Mouse (Mus musculus) kidney, postnatal 10 days (tissue): Measurements from ENCODE around the gene Ftsj1.
A peak's percentile ranks its signal among the peaks of the same experiment; 100 is the strongest.

Source experiments
- DNase-seq: peaks from one replicate; pipeline ENCODE4 v3.0.0; 2021; ENCODE audit warnings: mixed read lengths

Gene Ftsj1

GRCm38 (mm10) chrX:8252334-8253285, at the start of gene Ftsj1:
TSS of gene Ftsj1 (minus strand) at chrX:8252406.
- peak; percentile 88 for DNase-seq

- no peak for DNase-seq
Measured at GRCm38 (mm10) chrX:8288621-8289020, 36.4 kb upstream of the Ftsj1 start.

GRCm38 (mm10) chrX:8274056-8274455, 21.9 kb upstream of the Ftsj1 start:
- DNase-seq = peak; percentile 59

GRCm38 (mm10) chrX:8272000-8272399, 19.8 kb upstream of the Ftsj1 start:
- no peak for DNase-seq

GRCm38 (mm10) chrX:8271083-8271820, 19.0 kb upstream of the Ftsj1 start, which contains the start of gene Slc38a5:
TSS of gene Slc38a5 (plus strand) at chrX:8271133.
- DNase-seq = no peak

GRCm38 (mm10) chrX:8264222-8264621, 12.0 kb upstream of the Ftsj1 start:
- no peak for DNase-seq

GRCm38 (mm10) chrX:8263156-8263804, 11.1 kb upstream of the Ftsj1 start:
- no peak for DNase-seq

- no peak for DNase-seq
Measured at GRCm38 (mm10) chrX:8259478-8259877, 7.3 kb upstream of the Ftsj1 start.

- DNase-seq = no peak
Measured at GRCm38 (mm10) chrX:8255807-8256206, 3.6 kb upstream of the Ftsj1 start.

GRCm38 (mm10) chrX:8253711-8254110, 1.5 kb upstream of the Ftsj1 start:
- peak; percentile 25 for DNase-seq

GRCm38 (mm10) chrX:8251789-8252333, 345 bp downstream of the Ftsj1 start:
- DNase-seq = no peak

GRCm38 (mm10) chrX:8248542-8249120, 3.6 kb downstream of the Ftsj1 start:
- no peak for DNase-seq

GRCm38 (mm10) chrX:8247680-8248079, 4.5 kb downstream of the Ftsj1 start:
- DNase-seq = no peak

- DNase-seq = no peak
Measured at GRCm38 (mm10) chrX:8238804-8239395, 13.3 kb downstream of the Ftsj1 start.

- no peak for DNase-seq
Measured at GRCm38 (mm10) chrX:8236704-8237103, 15.5 kb downstream of the Ftsj1 start.

- no peak for DNase-seq
Measured at GRCm38 (mm10) chrX:8233602-8234001, 18.6 kb downstream of the Ftsj1 start.

- no peak for DNase-seq
Measured at GRCm38 (mm10) chrX:8230272-8230671, 21.9 kb downstream of the Ftsj1 start.

GRCm38 (mm10) chrX:8223473-8223872, 28.7 kb downstream of the Ftsj1 start:
- DNase-seq = no peak

GRCm38 (mm10) chrX:8222678-8223421, 29.4 kb downstream of the Ftsj1 start:
- no peak for DNase-seq

- no peak for DNase-seq
Measured at GRCm38 (mm10) chrX:8222296-8222677, 29.9 kb downstream of the Ftsj1 start.

GRCm38 (mm10) chrX:8219651-8220050, 32.6 kb downstream of the Ftsj1 start:
- no peak for DNase-seq
